Mouse (Mus musculus) megakaryocyte, embryonic 14.5 days (primary cell): ENCODE results near the gene Castor2.

Experiments
- FLI1 ChIP-seq: IDR thresholded peaks from 2 replicates; pipeline ENCODE4 v1.6.1; 2012; ENCODE audit warnings: low read length, inconsistent platforms, mixed read lengths
- GATA1 ChIP-seq: IDR thresholded peaks from 3 replicates; pipeline ENCODE4 v1.6.1; 2012; ENCODE audit warnings: mixed read lengths, low read length, inconsistent platforms, borderline replicate concordance

- TF ChIP-seq GATA1 (no peak), FLI1 (no peak)
These were observed 1.8 kb downstream of the Castor2 start for GRCm38 (mm10) chr5:134101322-134101721.
